Mouse (Mus musculus): ENCODE results near the gene Rubcn. TPM values are rescaled to one million over a fixed set of nuclear protein-coding genes. Genes with fewer than 3 reads are reported as not detected.
"Not testable (repeated sequence)": the region's sequence is repeated elsewhere in the genome, so short reads cannot be mapped to it uniquely, and the experiment has no call there.

The Rubcn gene
- 43.3 and 50.3 TPM in 2 replicates for polyA plus RNA-seq (2012; rRNA removed)

DNA sequence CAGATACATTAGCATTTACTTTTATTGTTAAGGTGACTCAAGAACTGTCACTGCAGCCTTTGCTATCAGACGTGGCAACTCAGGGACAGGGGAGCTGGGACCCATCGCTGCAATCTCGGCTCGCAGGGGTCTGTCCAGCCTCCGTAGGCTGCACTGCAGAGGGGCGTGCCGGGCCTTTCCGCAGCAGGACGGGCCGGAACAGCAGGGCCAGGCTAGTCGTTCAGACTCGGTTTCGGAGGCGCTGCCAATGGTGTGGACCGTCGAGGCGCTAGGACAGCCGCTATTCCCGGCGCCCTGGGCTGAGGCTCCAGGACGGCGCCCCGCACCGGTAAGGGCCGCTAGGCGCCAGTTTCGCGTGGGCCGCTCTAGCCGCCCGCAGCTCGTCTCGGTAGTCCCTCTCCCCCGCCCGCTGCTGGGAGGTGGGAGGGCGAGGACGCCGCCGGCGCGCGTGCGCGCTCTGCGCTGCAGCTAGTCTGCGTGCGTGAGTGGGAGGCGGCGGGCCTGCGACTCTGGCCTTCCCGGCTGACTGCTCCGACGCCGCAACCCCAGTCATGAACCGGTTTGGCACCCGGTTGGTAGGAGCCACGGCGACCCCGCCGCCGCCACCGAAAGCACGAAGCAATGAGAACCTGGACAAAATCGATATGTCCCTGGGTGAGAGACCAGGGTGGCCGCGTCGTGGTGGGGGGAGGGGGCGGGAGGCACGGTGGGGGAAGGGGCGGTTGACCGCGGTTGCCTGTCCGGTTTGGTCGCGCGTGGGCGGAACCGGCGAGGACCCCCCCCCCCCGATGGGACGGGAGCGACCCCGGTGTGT is at the start of gene Rubcn, which contains the start of gene Fyttd1:
Gene Rubcn (minus strand): TSS at position 424 of the 814 bp plus-strand sequence.
Gene Fyttd1 (plus strand): TSS at position 158 of the 814 bp plus-strand sequence.
- DNase-seq (ENCODE audit: low read depth): peak; percentile 50

DNA sequence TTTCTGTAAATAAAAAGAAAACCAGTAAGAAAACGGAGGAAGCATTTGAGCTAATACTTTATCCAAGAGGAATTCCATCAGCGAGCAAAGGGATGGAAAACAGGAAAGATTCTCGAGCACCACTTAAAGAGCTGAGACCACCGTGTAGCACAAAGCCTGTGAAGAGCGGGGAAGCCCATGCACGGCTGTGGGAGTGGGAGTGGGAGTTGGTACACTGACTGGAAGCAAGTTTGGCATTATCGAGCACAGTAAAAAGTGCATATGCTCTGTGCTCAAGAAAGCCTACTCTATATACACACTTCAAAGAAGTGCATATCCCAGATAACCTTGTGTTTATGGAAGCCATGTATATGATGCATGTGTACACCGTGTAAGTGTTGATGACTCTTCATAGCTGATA is 49.5 kb upstream of the Rubcn start:
- no peak for DNase-seq (ENCODE audit: low read depth)

GRCm38 (mm10) chr16:32926629-32927028 is 49.1 kb upstream of the Rubcn start:
- DNase-seq (ENCODE audit: low read depth): not testable (repeated sequence)

DNA sequence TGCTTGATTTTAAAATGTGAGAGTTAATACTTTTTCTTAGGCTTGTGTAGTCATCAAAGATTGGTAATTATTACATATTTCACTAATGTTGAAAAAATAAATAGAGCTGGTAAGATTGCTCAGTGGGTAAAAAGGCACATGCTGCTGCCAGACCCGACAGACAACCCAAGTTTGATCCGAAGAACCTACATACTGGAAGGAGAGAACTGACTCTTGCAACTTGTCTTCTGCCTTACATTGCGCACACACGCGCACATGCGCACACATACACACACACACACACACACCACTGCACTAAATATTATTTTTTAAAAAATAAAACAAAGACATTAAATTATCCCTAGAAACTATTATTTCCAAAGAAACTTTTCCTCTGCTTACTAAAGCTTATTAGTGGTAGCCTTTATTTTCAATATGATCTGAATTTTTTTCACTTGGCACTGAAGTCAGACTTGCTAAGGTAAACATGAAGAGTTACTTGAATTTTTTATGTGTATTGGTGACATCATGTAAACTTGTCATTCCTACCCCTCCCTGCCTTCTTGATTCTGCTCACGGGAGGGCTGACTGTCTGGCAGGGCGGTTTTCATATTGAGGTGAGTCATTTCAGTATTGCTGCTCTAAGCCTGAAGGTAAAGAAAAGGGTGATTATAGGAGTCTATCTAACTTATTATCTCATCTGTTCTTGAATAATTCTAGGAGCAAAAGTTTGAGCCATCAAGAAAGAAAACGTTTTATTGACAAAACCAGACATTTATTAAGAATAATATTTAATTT is 37.9 kb upstream of the Rubcn start:
- no peak for DNase-seq (ENCODE audit: low read depth)

- DNase-seq (ENCODE audit: low read depth): no peak
Measured at GRCm38 (mm10) chr16:32913937-32914881, 36.6 kb upstream of the Rubcn start, which contains the start of gene Lrch3. Gene Lrch3 (plus strand): TSS chr16:32914100.

GRCm38 (mm10) chr16:32913212-32913611 is 35.6 kb upstream of the Rubcn start:
- no peak for DNase-seq (ENCODE audit: low read depth)

DNA sequence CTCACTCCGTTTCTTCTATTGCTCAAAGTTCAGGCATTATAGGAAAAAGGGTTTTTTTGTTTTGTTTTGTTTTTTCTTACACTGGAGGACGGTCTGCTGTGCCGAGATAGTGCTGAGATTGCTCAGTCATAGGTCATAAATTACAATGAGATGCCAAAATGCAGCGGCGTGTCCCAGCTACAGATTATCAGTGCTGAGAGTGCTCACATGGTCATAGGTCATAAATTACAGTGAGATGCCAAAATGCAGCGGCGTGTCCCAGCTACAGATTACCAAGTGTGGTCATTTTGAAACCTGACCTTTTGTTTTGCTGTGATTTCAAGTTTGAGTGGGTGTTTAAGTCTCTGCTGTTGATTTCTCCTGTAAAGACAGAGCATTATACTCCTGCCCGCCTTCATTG is 29.2 kb upstream of the Rubcn start:
- no peak for DNase-seq (ENCODE audit: low read depth)

DNA sequence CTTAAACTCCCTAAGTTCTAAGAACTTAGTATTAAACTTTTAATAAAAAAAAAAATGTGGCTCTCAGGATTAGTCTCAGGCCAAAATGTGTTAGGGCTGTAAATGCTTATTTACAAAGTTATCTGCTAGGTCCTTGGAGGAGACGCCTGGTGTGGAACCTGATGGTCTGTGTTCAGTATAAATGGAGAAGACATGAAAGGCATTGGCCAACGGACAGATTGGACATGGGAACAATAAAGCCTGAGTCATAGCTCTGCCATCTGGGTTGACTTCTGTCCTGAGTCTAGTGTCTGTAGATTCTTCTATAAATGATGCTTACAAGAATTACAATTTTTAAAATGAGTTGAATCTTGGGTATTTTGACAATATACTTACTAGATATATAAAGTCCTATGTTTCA is 28.6 kb upstream of the Rubcn start:
- no peak for DNase-seq (ENCODE audit: low read depth)

- no peak for DNase-seq (ENCODE audit: low read depth)
Measured at GRCm38 (mm10) chr16:32902051-32902428, 24.5 kb upstream of the Rubcn start.

DNA sequence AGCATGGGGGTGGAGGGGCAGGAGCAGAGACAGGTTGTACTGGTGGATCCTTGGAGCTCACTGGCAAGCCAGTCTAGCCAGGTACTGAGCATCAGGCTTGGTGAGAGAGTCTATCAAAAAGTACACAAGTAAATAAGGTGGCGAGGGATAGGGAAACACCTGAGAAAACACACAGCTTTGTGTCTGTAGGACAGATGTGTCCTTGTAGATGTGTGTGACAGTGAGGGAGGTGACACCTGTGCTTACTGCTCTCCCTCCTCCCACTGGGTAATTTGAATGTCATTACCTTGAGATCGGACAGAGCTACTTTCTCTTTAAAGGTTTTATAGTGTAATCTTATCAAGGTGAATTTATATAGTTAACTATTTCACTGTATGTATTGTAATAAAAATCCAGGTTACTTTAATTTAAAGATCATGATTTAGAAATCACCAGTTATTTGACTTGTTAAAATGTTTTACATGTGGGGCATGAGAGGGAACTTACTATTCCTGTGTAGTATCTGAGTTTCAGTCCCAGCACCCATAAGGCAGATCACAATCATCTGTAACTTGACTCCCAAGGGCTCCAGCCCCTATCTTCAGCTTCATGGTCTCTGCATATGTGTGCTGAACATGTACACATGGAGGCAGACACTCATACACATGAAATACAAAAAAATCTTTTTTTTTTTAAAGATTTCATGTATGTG is 23.9 kb upstream of the Rubcn start:
- no peak for DNase-seq (ENCODE audit: low read depth)

DNA sequence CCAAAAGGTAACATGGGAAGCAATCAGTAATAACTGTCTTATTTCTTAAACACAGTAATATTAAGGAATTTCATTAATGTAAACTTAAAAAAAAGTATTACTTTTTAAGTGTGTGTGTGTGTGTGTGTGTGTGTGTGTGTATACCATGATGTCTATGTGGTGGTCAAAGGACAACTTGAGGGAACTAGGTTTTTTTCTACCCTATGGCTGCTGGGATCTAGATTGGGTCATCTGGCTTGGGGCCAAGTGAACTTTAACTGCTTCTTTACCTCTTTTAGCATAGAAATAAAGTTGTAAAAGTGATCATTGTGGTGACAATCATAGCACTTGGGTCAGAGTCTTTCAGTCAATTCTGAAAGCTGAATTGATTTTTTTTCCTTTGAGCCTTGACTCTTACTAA is 18.6 kb upstream of the Rubcn start:
- DNase-seq (ENCODE audit: low read depth): no peak

DNA sequence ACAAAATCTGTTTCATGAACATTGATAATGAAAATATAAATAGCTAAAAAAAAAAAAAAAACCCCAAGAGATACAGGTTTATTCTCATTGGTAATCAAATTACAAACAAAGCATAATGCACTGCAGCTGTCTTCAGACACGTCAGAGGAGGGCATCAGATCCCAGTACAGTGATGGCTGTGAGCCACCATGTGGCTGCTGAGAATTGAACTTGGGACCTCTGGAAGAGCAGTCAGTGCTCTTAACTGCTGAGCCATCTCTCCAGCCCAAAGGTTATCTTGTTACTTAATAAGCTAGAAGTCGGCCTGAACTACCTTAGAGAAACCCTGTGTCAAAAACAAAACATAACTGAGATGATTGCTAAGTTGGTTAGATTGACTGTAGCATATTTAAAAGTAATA is 12.3 kb upstream of the Rubcn start:
- DNase-seq (ENCODE audit: low read depth): no peak

GRCm38 (mm10) chr16:32887996-32888395 is 10.4 kb upstream of the Rubcn start:
- DNase-seq (ENCODE audit: low read depth): no peak

DNA sequence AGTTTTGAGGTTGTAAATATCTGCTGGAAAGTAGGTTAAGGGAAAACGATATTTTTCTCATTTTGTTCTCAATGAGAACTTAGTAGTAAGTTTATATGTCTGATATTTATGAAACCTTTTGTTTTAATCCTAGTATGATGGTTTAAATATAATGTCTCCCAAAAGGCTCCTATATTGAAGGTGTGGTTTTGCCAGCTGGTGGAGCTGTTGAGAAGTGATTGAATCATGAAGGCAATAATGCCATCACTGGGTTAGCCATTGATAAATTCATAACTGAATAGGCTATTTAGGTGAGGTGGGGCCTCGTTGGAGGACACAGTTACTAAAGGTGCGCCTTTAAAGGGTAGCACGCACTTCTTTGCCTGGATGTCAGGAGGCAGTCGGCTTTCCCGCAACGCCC is 4.0 kb upstream of the Rubcn start:
- DNase-seq (ENCODE audit: low read depth): no peak

- DNase-seq (ENCODE audit: low read depth): no peak
Measured at GRCm38 (mm10) chr16:32878972-32879926, 1.7 kb upstream of the Rubcn start.

GRCm38 (mm10) chr16:32878157-32878598 is 612 bp upstream of the Rubcn start:
- no peak for DNase-seq (ENCODE audit: low read depth)

DNA sequence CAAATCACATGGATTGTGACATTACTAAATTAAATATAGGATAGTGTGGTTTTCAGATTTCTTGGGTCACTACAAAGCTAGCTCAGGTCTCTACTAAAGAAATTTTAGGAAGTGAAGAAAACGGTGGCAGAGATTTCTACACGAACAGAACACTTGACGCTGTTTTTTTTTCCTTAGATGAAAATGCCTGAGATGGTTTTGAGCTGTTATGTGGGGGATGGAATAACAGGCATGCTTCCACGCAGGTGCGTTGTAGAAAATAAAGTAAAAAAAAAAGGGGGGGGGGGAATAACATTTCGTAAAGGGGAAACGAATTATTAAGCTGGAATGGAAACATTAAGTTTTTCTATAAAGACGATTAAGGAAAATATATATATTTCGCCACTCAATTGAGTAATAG is 735 bp downstream of the Rubcn start:
- no peak for DNase-seq (ENCODE audit: low read depth)

GRCm38 (mm10) chr16:32875847-32876246 is 1.7 kb downstream of the Rubcn start:
- no peak for DNase-seq (ENCODE audit: low read depth)

- not testable (repeated sequence) for DNase-seq (ENCODE audit: low read depth)
Measured at GRCm38 (mm10) chr16:32875281-32875680, 2.3 kb downstream of the Rubcn start.

GRCm38 (mm10) chr16:32873366-32873765 is 4.2 kb downstream of the Rubcn start:
- no peak for DNase-seq (ENCODE audit: low read depth)
